Mouse (Mus musculus) layer of hippocampus, postnatal 14 days (tissue): ENCODE results near the gene Cbx2. TPM values are rescaled to one million over a fixed set of nuclear protein-coding genes. Genes with fewer than 3 reads are reported as not detected.
A peak's percentile ranks its signal among the peaks of the same experiment; 100 is the strongest.

Source experiments
- DNase-seq, 2 experiments: peaks; one replicate each; pipeline ENCODE4 v3.0.0; 2021 to 2022; ENCODE audit warnings: low spot score in 2 of 2, mixed read lengths in 1 of 2
- total RNA-seq, 2 experiments: library from RNA; stranded (reverse); gene quantifications; 2 replicates each; pipeline ENCODE4 v1.2.3; 2021

The Cbx2 gene
- total RNA-seq, 2 experiments from 2014 or later: 3.6 to 4.2 TPM

DNA sequence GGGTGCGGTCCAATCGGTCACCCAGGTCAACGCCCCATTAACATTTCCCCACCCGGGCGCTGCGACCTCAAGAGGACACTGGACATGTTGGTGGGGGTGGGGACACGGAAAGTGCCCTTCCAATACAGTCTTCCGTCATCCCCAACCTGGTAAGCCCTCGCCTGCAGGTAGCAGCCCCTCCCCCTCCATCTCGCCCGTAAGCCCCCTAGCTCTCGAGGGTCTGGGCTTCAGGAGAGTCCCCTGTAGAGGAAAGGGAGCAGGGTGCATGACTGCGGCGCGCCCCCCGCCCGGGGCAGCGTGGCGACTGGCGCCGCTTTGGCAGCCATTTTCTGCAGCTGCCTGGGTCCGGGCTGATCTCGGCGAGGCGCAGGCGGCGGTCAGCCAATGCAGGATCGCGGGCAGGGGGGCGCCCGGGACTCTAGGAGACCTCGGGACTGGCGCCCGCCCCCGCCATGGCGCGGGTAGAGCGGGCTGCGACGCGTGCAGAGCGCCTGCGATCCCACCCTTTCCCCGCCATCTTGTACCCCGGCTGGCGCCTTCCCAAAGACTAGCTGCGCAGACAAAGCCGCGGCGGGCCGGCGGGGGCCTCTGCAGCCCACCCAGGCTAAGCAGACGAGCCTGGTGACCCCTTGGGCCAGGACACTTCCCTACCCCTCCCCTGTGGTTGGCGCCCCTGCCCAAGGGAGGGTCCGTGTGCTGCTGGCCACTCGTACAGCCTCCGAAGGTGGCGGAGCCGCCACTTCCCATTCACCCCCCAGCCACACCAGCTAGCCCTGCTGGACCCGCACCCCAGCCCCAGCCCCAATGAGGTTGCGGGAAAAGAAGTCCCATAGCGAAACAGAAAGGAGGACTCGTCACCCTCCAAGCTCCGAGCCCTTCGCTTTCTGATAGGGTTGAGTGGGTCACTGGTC, 33.8 kb downstream of the Cbx2 start:
- peak in 1 of 2 experiments; percentile 74 for DNase-seq

DNA sequence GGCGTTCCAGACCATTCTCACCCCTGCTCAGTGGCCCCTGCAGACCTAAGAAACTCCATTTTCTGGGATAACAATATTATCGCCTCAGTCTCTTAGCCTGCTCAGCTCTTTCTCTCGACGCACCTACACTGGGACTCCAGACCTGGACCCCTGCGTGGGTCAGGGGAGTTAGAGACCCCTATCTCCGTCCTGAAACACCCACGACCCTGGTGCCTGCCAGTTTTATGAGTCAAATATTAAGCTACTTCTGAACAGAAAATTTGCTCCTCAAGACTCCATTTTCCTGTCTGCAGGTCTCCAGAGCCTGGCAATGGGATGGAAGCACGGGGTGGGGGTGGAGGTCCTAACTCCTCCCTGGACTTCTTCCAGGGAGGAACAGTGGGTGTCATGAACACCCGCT, 34.5 kb downstream of the Cbx2 start:
- DNase-seq: no peak

DNA sequence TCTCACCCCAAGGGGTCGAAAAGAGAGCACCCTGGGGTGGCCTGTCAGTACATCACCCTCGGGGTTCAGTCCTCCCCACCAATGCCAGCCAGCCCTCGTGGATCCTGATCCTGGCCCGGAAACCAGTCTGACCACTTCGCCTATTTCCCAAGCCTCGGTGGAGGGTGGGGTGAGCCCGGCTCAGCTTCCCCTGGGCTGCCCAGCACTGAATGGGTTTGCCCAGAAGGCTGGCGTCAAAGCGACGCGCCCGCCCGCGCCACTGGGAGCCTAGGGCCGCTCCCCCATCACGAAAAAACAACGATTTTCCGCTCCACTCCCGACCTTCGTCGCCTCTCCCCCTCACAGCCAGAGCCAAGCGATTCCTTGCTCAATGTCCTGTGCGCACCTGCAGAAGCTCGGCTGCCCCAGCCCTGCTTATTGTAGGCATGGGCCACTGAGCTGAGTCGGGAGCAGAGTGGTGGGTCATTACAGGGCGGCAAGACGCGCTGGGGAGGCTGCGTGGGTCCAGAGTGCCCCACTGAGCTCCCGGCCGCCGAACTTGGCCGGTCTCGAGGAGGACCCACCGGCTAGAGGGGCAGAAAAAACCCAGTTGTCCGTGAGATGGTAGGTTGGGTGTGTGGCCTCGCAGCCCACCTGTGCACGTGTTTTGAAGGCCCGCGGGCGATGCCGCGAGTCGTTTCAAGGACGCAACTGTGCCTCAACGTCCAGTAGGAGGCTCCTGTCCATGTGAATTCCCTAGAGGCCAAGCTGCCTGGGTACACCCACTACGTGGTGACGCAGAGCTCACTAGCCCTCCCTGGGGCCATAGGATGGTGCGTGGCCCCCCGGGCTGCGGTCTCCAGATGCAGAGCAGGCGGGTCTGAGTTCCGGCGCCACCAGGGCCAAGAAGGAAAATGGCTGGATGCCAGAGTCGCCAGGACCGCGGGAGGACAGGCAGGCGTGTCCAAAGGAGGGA, 35.6 kb downstream of the Cbx2 start:
- DNase-seq: no peak

DNA sequence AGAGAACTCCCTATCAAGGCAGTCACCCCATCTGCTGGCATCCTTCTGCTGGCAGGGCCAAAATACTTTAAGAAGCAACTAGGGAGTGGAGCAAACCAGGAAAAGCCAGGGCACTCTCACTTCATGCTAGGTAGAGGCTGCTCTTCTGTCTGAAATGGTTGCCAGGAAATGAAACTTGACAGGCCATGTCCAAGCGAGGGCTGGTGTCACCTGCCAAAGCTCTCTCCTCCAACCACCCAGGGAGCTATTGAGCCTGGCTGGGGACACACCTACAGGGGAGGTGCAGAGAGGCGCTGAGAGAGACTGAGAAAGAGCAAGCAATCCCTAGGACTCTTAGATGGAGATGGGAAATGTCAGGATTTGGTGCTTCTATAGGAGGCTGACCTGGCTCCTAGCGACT, 36.5 kb downstream of the Cbx2 start:
- no peak for DNase-seq

DNA sequence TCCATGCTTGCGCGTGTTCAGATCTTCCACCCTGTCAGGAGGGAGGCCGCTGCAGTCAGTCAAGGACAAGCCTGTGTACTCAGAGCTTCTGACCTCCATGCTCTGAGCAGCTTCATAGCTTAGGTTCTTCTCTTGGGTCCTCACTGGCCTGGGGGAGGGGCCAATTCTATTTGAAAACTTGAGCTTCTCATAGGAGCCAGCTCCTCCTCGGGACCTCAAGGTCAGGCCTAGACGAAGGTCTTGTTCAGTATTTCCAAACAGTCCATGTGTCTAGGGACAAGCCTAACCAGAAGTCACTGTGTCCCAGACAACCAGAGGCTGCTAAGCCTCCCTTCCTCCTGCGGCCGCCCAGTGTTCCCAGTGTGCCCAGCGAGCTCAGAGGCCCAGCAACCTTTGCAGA, 44.1 kb downstream of the Cbx2 start:
- no peak for DNase-seq

DNA sequence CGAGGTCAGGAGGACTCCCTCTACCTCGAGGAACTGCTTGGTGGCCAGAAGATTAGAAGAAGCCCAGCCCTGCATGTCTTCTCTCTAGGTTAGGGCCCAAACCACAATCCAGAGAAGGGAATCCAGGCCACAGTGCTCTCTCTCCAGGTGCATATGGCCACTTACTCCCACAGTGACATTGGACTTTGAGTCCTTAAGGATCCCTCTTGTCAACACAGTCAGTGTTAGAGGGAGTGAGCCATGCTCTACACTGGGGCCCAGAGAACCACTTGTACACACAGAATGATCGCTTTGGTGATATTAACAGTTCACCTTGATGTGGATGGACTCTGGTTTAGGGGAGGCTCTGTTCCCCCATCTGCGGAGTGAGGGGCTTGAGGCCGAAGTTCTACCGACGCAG, 49.5 kb downstream of the Cbx2 start:
- DNase-seq: no peak

DNA sequence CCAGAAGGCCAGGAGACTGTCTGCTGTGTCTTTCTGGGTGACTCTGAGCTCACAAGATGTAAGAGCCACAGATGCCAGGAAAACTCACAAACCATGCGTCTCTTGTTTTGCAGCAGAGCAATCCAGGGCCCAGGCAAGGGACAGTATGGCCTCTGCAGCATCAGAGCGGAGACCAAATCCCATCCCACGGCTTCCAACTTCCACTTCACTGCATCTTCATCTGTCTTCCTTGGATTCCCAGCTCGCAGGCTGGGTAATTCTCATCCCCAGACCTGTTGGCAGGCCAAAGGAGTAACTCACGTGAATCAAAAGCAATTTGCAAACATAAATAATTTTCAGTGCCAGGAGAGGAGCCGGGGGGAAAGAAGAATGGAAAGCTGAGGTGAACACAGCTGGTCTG, 50.2 kb downstream of the Cbx2 start:
- no peak for DNase-seq

DNA sequence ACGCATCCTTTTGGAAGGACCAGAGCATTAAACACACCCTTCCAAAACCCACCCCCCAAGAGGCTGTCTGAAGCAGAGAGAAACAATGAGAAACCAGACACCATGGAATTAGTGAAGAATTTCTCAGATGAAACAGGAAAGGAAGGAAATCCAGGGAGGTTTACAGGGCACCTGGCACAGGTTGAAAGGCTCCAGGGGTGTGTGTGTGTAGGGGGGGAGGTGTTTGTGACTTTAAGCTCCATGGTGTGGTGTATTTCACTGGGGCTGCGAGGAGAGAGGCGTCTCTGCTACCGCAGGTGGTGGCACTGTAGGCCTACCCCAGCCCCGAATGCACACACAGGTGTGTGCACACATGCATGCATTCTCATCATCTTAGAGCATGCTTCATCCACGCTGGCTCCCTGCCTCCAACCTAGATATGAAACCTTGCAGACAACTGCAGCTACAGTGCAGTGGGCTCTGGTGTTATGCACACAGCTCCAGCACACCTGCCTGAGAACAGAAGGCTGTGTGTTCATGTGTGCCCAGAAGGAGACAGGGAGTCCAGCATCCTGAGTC, 51.2 kb downstream of the Cbx2 start:
- DNase-seq: no peak

DNA sequence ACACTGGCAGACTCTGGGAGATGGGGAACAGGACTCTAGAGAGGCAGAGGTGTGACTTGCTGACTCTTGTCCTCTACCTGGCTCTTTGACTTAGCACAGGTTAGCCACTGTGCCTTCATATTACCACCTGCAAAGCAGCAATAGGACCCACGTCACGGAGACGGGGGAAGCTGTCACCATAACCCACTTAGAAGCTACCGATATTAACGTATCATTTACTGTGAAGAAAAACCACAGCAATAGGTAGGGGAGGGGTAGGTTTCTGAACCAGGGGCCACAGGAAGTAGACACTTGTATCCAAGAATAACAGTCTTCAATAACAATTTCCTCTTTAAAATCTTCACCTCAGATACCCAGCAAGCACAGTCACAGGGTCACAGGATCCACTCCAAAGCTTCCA, 53.0 kb downstream of the Cbx2 start:
- DNase-seq: no peak

DNA sequence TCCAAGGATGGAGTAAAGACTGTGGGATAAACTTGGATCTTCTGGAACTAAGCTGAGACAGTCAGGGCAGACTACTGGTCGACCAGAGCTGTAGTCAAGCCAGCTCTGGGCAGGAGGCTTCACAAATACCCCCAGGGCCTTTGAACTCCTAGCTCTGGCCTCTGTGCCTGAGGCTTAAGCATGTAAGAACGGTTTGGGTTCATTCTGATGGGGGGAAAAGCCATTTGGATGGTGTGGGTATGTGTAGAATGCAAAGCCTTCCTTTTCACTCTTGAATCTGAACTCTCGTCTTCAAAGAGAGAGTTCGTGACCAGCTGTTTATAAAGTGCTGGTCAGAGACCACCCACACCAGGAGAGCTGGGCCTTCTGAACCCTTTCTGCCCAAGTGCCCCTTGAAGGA, 55.0 kb downstream of the Cbx2 start:
- DNase-seq: no peak

DNA sequence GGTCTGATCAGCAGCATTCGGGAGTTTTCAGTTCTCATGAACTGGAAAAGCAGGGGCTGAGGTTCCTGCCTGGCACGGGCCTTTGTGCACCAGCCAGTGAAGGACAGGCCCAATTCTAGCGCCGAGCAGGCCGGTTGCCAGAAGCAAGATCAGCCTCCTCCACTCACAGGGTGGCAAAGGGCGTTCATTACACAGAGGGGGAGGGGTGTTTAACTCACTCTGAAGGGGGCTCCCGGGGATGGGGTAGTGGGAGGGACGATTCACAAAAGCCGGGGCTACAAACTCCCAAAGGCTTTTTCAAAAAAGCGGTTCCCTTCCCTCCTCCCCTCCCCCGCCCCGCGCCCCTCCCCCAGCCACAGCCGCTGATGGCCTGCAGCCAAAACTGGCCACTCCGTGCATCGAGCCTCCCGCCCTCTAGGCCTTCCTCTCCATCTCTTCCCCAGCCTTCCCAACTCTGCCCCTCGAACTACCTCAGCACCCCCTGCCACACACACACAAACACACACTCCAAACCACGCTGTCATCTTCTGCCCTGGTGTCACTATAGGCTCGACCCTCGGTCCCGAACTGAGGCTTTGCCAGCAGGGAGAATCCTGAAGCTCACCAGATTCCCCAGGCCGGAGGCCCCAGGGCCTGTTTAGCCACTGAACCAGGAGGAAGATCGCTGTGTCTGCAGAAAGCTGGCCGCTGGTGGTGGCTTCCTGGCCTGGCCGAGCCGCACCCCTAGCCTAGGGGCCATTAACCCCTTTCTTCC, 56.1 kb downstream of the Cbx2 start:
- DNase-seq: peak; percentile 57 to 61

DNA sequence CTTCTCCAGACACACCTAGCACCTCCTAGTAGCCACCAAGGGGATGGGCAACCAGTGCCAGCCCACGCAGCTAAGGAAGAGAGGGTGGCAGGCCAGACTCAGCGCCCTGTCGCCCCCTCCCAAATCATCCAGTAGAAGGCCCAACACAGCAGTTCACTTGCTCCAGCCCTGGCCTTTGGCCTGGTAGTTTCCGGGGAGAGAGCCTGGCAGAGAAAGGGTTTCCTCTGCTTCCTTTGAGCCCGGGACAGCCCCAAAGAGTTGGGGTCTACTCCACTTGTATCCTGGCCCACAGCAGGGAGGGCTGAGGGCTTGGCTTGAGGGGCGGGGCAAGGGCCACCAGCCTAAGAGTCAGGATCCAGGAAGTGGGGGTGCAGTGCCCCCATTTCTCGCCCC, 56.7 kb downstream of the Cbx2 start:
- no peak for DNase-seq

DNA sequence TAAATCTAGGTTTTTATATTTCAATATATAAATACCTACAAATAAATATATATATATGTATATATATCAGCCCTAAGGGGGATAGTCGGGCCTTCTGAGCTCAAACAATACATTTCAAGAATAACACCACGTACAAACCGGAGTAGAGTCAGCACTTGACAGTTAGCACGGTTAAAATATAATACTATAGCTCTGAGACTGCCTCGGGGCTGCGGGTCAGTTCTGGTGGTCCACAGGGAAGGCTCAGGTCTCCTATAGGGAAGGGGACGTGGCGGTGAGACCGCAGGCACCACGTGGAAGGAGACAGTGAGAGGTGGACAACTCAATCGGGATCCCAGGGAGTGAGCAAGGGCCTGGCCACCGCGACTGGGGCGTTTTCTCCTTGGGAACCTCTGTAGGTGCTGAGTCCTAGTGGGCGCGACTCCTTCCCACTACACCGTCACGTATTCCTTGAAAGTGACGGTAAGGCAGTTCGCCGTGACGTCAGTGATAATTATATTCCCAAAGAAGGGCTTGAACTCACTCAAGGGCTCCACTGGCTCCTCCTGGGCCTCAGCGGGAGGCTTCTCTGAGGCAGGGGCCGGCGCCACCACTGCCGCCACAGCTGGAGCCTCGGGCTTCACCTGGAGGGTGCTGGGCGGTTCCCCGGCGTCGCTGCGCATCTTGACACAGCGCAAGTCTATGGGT, 57.8 kb downstream of the Cbx2 start:
- DNase-seq: no peak

Other genes with a start within 250 kb of the Cbx2 start
- gene Rbfox3, start 111.4 kb upstream of the Cbx2 start, total RNA-seq: 100 to 1,000 TPM; 224 to 233 TPM
- gene Enpp7, start 34.8 kb upstream of the Cbx2 start, total RNA-seq: not detected
- gene Cbx8, start 18.0 kb downstream of the Cbx2 start, total RNA-seq: 10 to 100 TPM; 15.0 to 15.2 TPM
- gene Cbx4, start 63.3 kb downstream of the Cbx2 start, total RNA-seq: 10 to 100 TPM; 59.1 to 59.4 TPM
- gene Tbc1d16, start 205.5 kb downstream of the Cbx2 start, total RNA-seq: 10 to 100 TPM; 79.7 to 81.0 TPM
- 1 to 10 TPM; 3.3 to 5.1 TPM for gene Ccdc40, start 205.6 kb downstream of the Cbx2 start, total RNA-seq
- gene Gaa, start 244.9 kb downstream of the Cbx2 start, total RNA-seq: 100 to 1,000 TPM; 178 to 184 TPM